Mouse (Mus musculus): ENCODE measurements around the gene Fcgrt. TPM values are rescaled to one million over a fixed set of nuclear protein-coding genes. Genes with fewer than 3 reads are reported as not detected.

Gene Fcgrt
- total and polyA plus RNA-seq, 3 experiments = 0.13 to 0.16 TPM; not detected in 1

DNA sequence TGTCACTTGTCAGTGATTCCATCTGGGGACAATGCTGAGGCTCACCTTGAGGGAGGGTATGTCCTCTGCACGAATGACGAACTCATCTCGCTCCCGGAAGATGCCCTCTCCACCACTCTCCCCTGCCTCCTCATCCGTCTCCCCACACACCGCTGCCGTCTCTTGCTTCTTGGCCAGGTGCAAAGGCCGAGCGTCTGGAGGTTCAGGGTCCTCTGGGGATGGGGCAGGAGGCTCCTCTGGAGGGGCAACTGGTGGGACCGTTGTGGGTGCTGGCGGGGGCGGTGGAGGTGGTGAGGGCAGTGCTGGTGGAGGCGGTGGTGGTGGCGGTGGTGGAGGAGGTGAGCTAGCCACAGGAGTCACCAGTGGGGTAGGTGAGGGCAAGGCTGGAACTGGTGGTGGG is 60.3 kb downstream of the Fcgrt start:
- Histone ChIP-seq H3K4me2 (ENCODE audit: insufficient read depth, low read depth, poor library complexity, severe bottlenecking) (no peak overlapping the region), H3K36me3 (replicated peaks in 1 of 2; ENCODE audit: control insufficient read depth in 1 of 2, insufficient read depth in 1 of 2, low read length in 1 of 2) (peaks cover 75 to 89% of the 10 kb centered on the region in 2 experiments), H3K27ac (ENCODE audit: insufficient read depth, low read depth) (no peak overlapping the region), H3K9me3 (replicated peaks; ENCODE audit: low read length) (no peaks in the 10 kb centered on the region), H3K27me3 (replicated peaks) (no peaks in the 10 kb centered on the region), H3K9ac (ENCODE audit: insufficient read depth, low read depth) (no peak overlapping the region), H3K4me1 (ENCODE audit: control insufficient read depth in 1 of 2, insufficient read depth in 2 of 2) (no peaks in the 10 kb centered on the region), H3K4me3 (replicated peaks in 1 of 3; ENCODE audit: low read depth in 2 of 3, low read length in 2 of 3, poor library complexity in 1 of 3) (no peak overlapping the region), H3K79me2 (replicated peaks; ENCODE audit: control insufficient read depth, extremely low read depth, insufficient read depth, poor library complexity, severe bottlenecking) (peaks cover 2% of the 10 kb centered on the region; the same call in 1 of the 2 replicates)
- in situ Hi-C loops (cut with MboI; ENCODE audit: low pct_ligation_motif_present, low pct_unique_long_range_greater_than_20kb, low sequenced_read_pairs) = no loop called here
- no peak for DNase-seq (ENCODE audit: extremely low read depth)
- TF ChIP-seq CHD2 (IDR thresholded peaks at IDR 0.05; ENCODE audit: low read length) (no peak), PAX5 (IDR thresholded peaks at IDR 0.05; ENCODE audit: low read length) (no peak), POLR2AphosphoS2 (IDR thresholded peaks at IDR 0.05; ENCODE audit: low read depth, low read length) (no peak), ZNF384 (IDR thresholded peaks at IDR 0.05; ENCODE audit: low read depth, low read length) (no peak), EP300 (IDR thresholded peaks at IDR 0.05; ENCODE audit: low read length) (no peak), NELFE (IDR thresholded peaks at IDR 0.05; ENCODE audit: low read depth, low read length) (no peak), UBTF (IDR thresholded peaks at IDR 0.05; ENCODE audit: low read depth, low read length) (no peak), E2F4 (IDR thresholded peaks at IDR 0.05; ENCODE audit: insufficient replicate concordance, low read depth, low read length) (no peak), KAT2A (IDR thresholded peaks at IDR 0.05; ENCODE audit: insufficient replicate concordance, low read length) (no peak), ZMIZ1 (IDR thresholded peaks at IDR 0.05; ENCODE audit: low read depth, low read length) (no peak), USF1 (IDR thresholded peaks at IDR 0.05; ENCODE audit: low read depth, low read length) (no peak), MYC (IDR thresholded peaks at IDR 0.05; ENCODE audit: low read depth, low read length) (no peak), POLR2A (IDR thresholded peaks at IDR 0.05; ENCODE audit: low read depth, low read length) (no peak)
- dilution Hi-C loops (cut with MboI; ENCODE audit: extremely low pct_ligation_motif_present, extremely low pct_unique_long_range_greater_than_20kb, low sequenced_read_pairs) = no loop called here

Other genes with a start within 250 kb of the Fcgrt start
Only the 20 nearest of the 33 such genes appear.
- 56.5 and 65.0 TPM in 2 replicates for gene Irf3, start 106.2 kb downstream of the Fcgrt start, total RNA-seq (2012; rRNA removed)
- 33.5 and 39.0 TPM in 2 replicates for gene Irf3, start 106.2 kb downstream of the Fcgrt start, total RNA-seq (2014; rRNA removed)
- gene Irf3, start 106.2 kb downstream of the Fcgrt start, polyA plus RNA-seq (2012; ENCODE audit: insufficient read length, low read depth) = 79.7 and 87.7 TPM in 2 replicates
- gene Bcl2l12, start 105.1 kb downstream of the Fcgrt start, total RNA-seq (2012; rRNA removed) = 11.8 and 12.0 TPM in 2 replicates
- gene Bcl2l12, start 105.1 kb downstream of the Fcgrt start, total RNA-seq (2014; rRNA removed) = 9.2 and 9.8 TPM in 2 replicates
- gene Bcl2l12, start 105.1 kb downstream of the Fcgrt start, polyA plus RNA-seq (2012; ENCODE audit: insufficient read length, low read depth) = 10.8 and 12.6 TPM in 2 replicates
- 15.5 and 18.2 TPM in 2 replicates for gene Scaf1, start 87.5 kb downstream of the Fcgrt start, total RNA-seq (2012; rRNA removed)
- gene Scaf1, start 87.5 kb downstream of the Fcgrt start, total RNA-seq (2014; rRNA removed) = 5.4 and 6.1 TPM in 2 replicates
- gene Scaf1, start 87.5 kb downstream of the Fcgrt start, polyA plus RNA-seq (2012; ENCODE audit: insufficient read length, low read depth) = 38.9 and 41.9 TPM in 2 replicates
- gene Rras, start 85.9 kb downstream of the Fcgrt start, total RNA-seq (2012; rRNA removed) = 5.0 and 10.6 TPM in 2 replicates
- 6.6 and 7.2 TPM in 2 replicates for gene Rras, start 85.9 kb downstream of the Fcgrt start, total RNA-seq (2014; rRNA removed)
- gene Rras, start 85.9 kb downstream of the Fcgrt start, polyA plus RNA-seq (2012; ENCODE audit: insufficient read length, low read depth) = 18.5 and 19.8 TPM in 2 replicates
- 5.7 and 6.5 TPM in 2 replicates for gene Prr12, start 51.0 kb downstream of the Fcgrt start, total RNA-seq (2012; rRNA removed)
- gene Prr12, start 51.0 kb downstream of the Fcgrt start, total RNA-seq (2014; rRNA removed) = 1.1 and 1.2 TPM in 2 replicates
- 18.0 and 20.5 TPM in 2 replicates for gene Prr12, start 51.0 kb downstream of the Fcgrt start, polyA plus RNA-seq (2012; ENCODE audit: insufficient read length, low read depth)
- 73.2 and 86.8 TPM in 2 replicates for gene Nosip, start 41.4 kb downstream of the Fcgrt start, total RNA-seq (2012; rRNA removed)
- 79.3 and 81.4 TPM in 2 replicates for gene Nosip, start 41.4 kb downstream of the Fcgrt start, total RNA-seq (2014; rRNA removed)
- gene Nosip, start 41.4 kb downstream of the Fcgrt start, polyA plus RNA-seq (2012; ENCODE audit: insufficient read length, low read depth) = 72.4 and 83.9 TPM in 2 replicates
- gene Prrg2, start 41.2 kb downstream of the Fcgrt start, total RNA-seq (2012; rRNA removed) = 7.1 and 7.6 TPM in 2 replicates
- gene Prrg2, start 41.2 kb downstream of the Fcgrt start, total RNA-seq (2014; rRNA removed) = 6.1 and 6.7 TPM in 2 replicates
- 7.2 and 7.7 TPM in 2 replicates for gene Prrg2, start 41.2 kb downstream of the Fcgrt start, polyA plus RNA-seq (2012; ENCODE audit: insufficient read length, low read depth)
- 0.38 and 0.42 TPM in 2 replicates for gene Rcn3, start 11.6 kb downstream of the Fcgrt start, total RNA-seq (2012; rRNA removed)
- not detected in 2 replicates for gene Rcn3, start 11.6 kb downstream of the Fcgrt start, total RNA-seq (2014; rRNA removed)
- gene Rcn3, start 11.6 kb downstream of the Fcgrt start, polyA plus RNA-seq (2012; ENCODE audit: insufficient read length, low read depth) = not detected in 2 replicates
- 1,839 and 2,104 TPM in 2 replicates for gene Rps11, start 20.6 kb upstream of the Fcgrt start, total RNA-seq (2012; rRNA removed)
- 898 and 923 TPM in 2 replicates for gene Rps11, start 20.6 kb upstream of the Fcgrt start, total RNA-seq (2014; rRNA removed)
- gene Rps11, start 20.6 kb upstream of the Fcgrt start, polyA plus RNA-seq (2012; ENCODE audit: insufficient read length, low read depth) = 1,465 and 1,699 TPM in 2 replicates
- gene Rpl13a, start 24.9 kb upstream of the Fcgrt start, total RNA-seq (2012; rRNA removed) = 5,043 and 5,211 TPM in 2 replicates
- 2,822 and 2,851 TPM in 2 replicates for gene Rpl13a, start 24.9 kb upstream of the Fcgrt start, total RNA-seq (2014; rRNA removed)
- gene Rpl13a, start 24.9 kb upstream of the Fcgrt start, polyA plus RNA-seq (2012; ENCODE audit: insufficient read length, low read depth) = 4,154 and 5,174 TPM in 2 replicates
- 1.3 and 2.2 TPM in 2 replicates for gene Gm45713, start 32.4 kb upstream of the Fcgrt start, total RNA-seq (2012; rRNA removed)
- gene Gm45713, start 32.4 kb upstream of the Fcgrt start, total RNA-seq (2014; rRNA removed) = not detected in 2 replicates
- gene Gm45713, start 32.4 kb upstream of the Fcgrt start, polyA plus RNA-seq (2012; ENCODE audit: insufficient read length, low read depth) = 1.4 TPM in 1 of 2 replicates, not detected in the other
- gene Flt3l, start 32.6 kb upstream of the Fcgrt start, total RNA-seq (2012; rRNA removed) = 4.0 and 4.9 TPM in 2 replicates
- 4.3 and 4.6 TPM in 2 replicates for gene Flt3l, start 32.6 kb upstream of the Fcgrt start, total RNA-seq (2014; rRNA removed)
- gene Flt3l, start 32.6 kb upstream of the Fcgrt start, polyA plus RNA-seq (2012; ENCODE audit: insufficient read length, low read depth) = 11.4 and 14.9 TPM in 2 replicates
- 69.3 and 74.1 TPM in 2 replicates for gene Pih1d1, start 50.5 kb upstream of the Fcgrt start, total RNA-seq (2012; rRNA removed)
- gene Pih1d1, start 50.5 kb upstream of the Fcgrt start, total RNA-seq (2014; rRNA removed) = 37.2 and 37.4 TPM in 2 replicates
- 44.6 and 50.3 TPM in 2 replicates for gene Pih1d1, start 50.5 kb upstream of the Fcgrt start, polyA plus RNA-seq (2012; ENCODE audit: insufficient read length, low read depth)
- gene Aldh16a1, start 50.7 kb upstream of the Fcgrt start, total RNA-seq (2012; rRNA removed) = 41.6 and 45.1 TPM in 2 replicates
- 26.9 and 27.8 TPM in 2 replicates for gene Aldh16a1, start 50.7 kb upstream of the Fcgrt start, total RNA-seq (2014; rRNA removed)
- gene Aldh16a1, start 50.7 kb upstream of the Fcgrt start, polyA plus RNA-seq (2012; ENCODE audit: insufficient read length, low read depth) = 49.8 and 53.5 TPM in 2 replicates
- not detected in 2 replicates for gene Slc17a7, start 60.1 kb upstream of the Fcgrt start, total RNA-seq (2012; rRNA removed)
- not detected in 2 replicates for gene Slc17a7, start 60.1 kb upstream of the Fcgrt start, total RNA-seq (2014; rRNA removed)
- gene Slc17a7, start 60.1 kb upstream of the Fcgrt start, polyA plus RNA-seq (2012; ENCODE audit: insufficient read length, low read depth) = 0.11 TPM in 1 of 2 replicates, not detected in the other
- not detected in 2 replicates for gene Gfy, start 75.7 kb upstream of the Fcgrt start, total RNA-seq (2012; rRNA removed)
- gene Gfy, start 75.7 kb upstream of the Fcgrt start, total RNA-seq (2014; rRNA removed) = not detected in 2 replicates
- gene Gfy, start 75.7 kb upstream of the Fcgrt start, polyA plus RNA-seq (2012; ENCODE audit: insufficient read length, low read depth) = not detected in 2 replicates
- not detected in 2 replicates for gene Pth2, start 77.1 kb upstream of the Fcgrt start, total RNA-seq (2012; rRNA removed)
- not detected in 2 replicates for gene Pth2, start 77.1 kb upstream of the Fcgrt start, total RNA-seq (2014; rRNA removed)
- gene Pth2, start 77.1 kb upstream of the Fcgrt start, polyA plus RNA-seq (2012; ENCODE audit: insufficient read length, low read depth) = not detected in 2 replicates
- 0.04 TPM in 1 of 2 replicates, not detected in the other for gene Ccdc155, start 101.0 kb upstream of the Fcgrt start, total RNA-seq (2012; rRNA removed)
- not detected in 2 replicates for gene Ccdc155, start 101.0 kb upstream of the Fcgrt start, total RNA-seq (2014; rRNA removed)
- not detected in 2 replicates for gene Ccdc155, start 101.0 kb upstream of the Fcgrt start, polyA plus RNA-seq (2012; ENCODE audit: insufficient read length, low read depth)
- gene Dkkl1, start 108.3 kb upstream of the Fcgrt start, total RNA-seq (2012; rRNA removed) = 1.3 and 1.6 TPM in 2 replicates
- gene Dkkl1, start 108.3 kb upstream of the Fcgrt start, total RNA-seq (2014; rRNA removed) = 0.22 and 0.24 TPM in 2 replicates
- 0.44 and 0.60 TPM in 2 replicates for gene Dkkl1, start 108.3 kb upstream of the Fcgrt start, polyA plus RNA-seq (2012; ENCODE audit: insufficient read length, low read depth)
- gene Tead2, start 111.9 kb upstream of the Fcgrt start, total RNA-seq (2012; rRNA removed) = 0.38 and 0.71 TPM in 2 replicates
- gene Tead2, start 111.9 kb upstream of the Fcgrt start, total RNA-seq (2014; rRNA removed) = 0.31 and 0.84 TPM in 2 replicates
- 2.5 and 3.0 TPM in 2 replicates for gene Tead2, start 111.9 kb upstream of the Fcgrt start, polyA plus RNA-seq (2012; ENCODE audit: insufficient read length, low read depth)